Mouse (Mus musculus): Measurements from ENCODE around the gene Stat2. TPM values are rescaled to one million over a fixed set of nuclear protein-coding genes. Genes with fewer than 3 reads are reported as not detected.
"Not testable (repeated sequence)": the region's sequence is repeated elsewhere in the genome, so short reads cannot be mapped to it uniquely, and the experiment has no call there.

The Stat2 gene
- polyA plus RNA-seq, 1 experiment: 46.8 TPM

DNA sequence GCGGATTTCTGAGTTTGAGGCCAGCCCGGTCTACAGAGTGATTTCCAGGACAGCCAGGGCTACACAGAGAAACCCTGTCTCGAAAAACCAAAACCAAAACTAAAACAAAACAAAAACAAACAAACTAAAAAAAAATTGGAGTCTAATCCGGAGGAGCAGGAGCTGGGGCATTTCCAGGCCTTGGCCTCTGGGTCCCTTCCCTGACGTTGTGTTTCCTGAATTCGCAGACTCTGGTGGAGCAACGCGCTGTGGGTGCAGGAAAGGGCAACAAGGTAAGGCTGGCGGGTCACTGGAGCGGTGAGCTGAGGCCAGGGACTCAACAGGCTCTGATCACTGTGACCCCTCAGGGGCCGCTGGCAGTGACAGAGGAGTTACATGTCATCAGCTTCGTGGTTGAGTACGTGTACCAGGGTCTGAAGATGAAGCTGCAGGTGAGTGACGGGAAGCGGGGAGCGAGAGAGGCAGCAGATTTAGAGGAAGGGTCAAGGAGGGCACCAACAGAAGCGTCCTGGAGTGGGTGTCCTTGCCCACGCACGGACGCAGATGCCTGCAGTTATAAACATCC is 12.6 kb downstream of the Stat2 start:
- WGBS: 86% methylated on average over 20 of the region's 20 CpGs
- H3K27ac ChIP-seq (ENCODE audit: insufficient read depth, low read depth, low read length): no peak overlapping the region

DNA sequence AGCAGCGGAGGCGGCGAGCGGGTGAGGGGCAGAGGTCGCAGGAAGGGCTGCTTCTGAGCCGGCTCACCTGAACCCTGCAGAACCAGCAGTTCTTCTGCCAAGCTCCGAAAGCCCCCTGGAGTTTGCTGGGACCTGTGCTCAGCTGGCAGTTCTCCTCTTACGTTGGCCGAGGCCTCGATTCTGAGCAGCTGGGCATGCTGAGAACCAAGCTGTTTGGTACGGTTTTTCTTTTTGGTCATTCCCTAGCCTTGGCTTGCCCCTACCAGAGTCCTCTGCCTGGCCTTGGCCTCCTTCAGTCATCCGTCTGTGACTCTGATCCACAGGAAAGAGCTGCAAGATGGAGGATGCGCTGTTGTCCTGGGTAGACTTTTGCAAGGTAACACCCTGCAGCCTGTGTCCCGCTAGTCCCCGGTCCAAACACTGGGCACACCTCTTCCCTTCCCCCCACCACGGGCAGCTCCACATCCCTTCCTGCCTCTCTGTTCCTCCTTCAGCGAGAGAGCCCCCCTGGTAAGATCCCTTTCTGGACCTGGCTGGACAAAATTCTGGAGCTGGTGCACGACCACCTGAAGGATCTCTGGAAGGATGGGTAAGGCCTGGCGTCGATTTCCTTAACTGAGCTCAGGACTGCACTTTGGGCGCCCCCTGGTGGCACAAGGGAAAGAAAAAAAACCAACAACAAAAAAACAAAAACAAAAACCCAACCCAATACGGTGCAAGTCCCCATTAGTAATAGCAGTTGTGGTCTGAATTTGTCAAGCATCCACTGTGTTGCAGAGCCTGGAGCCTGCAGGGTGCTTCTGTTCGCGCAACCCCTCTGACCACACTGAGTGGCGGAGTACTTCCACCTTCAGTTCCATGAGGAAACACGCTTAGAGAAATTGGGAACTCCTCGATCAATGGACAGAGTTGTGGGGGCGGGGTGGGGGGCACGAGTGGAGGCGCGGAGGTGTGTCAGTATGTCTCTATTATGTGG is 13.5 kb downstream of the Stat2 start:
- Histone ChIP-seq H3K27me3 (ENCODE audit: control insufficient read depth, insufficient read depth, low read length) (no peaks in the 10 kb centered on the region), H3K4me3 (ENCODE audit: low read depth, low read length) (no peak overlapping the region), H3K36me3 (ENCODE audit: control insufficient read depth, insufficient read depth, low read length) (peaks cover 76% of the 10 kb centered on the region), H3K4me1 (ENCODE audit: control insufficient read depth, insufficient read depth, insufficient read length, low read length) (peaks cover 2% of the 10 kb centered on the region; the same call in 1 of the 2 replicates), H3K27ac (ENCODE audit: insufficient read depth, low read depth, low read length) (no peak overlapping the region)
- TF ChIP-seq POLR2A (IDR thresholded peaks at IDR 0.05; ENCODE audit: low read depth, low read length) (no peak), CTCF (IDR thresholded peaks at IDR 0.05; ENCODE audit: extremely low read depth, insufficient read length, insufficient replicate concordance, low read depth, low read length) (peak; percentile 71; the same call in 1 of the 2 replicates)
- 66% methylated on average over 31 of the region's 31 CpGs for WGBS

More for the DNA sequence above, 12.6 kb downstream of the Stat2 start:
- Histone ChIP-seq H3K4me1 (ENCODE audit: control insufficient read depth, insufficient read depth, insufficient read length, low read length) (peaks cover 2% of the 10 kb centered on the region; the same call in 1 of the 2 replicates), H3K27me3 (ENCODE audit: control insufficient read depth, insufficient read depth, low read length) (no peaks in the 10 kb centered on the region), H3K4me3 (ENCODE audit: low read depth, low read length) (no peak overlapping the region), H3K36me3 (ENCODE audit: control insufficient read depth, insufficient read depth, low read length) (peaks cover 78% of the 10 kb centered on the region)
- TF ChIP-seq POLR2A (IDR thresholded peaks at IDR 0.05; ENCODE audit: low read depth, low read length): no peak
- no peak for TF ChIP-seq CTCF (IDR thresholded peaks at IDR 0.05; ENCODE audit: extremely low read depth, insufficient read length, insufficient replicate concordance, low read depth, low read length)

DNA sequence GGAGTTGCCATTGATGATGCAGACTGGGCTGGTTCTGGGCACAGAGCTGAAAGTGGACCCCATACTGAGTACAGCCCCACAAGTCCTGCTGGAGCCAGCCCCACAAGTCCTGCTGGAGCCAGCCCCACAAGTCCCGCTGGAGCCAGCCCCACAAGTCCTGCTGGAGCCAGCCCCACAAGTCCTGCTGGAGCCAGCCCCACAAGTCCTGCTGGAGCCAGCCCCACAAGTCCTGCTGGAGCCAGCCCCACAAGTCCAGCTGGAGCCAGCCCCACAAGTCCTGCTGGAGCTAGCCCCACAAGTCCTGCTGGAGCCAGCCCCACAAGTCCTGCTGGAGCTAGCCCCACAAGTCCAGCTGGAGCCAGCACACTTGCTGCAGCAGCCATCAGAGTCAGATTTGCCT is 20.2 kb downstream of the Stat2 start:
- WGBS: 94% methylated on average over 1 of the region's 1 CpGs
- H3K4me3 ChIP-seq (ENCODE audit: low read depth, low read length); H3K27me3 ChIP-seq (ENCODE audit: control insufficient read depth, insufficient read depth, low read length); H3K4me1 ChIP-seq (ENCODE audit: control insufficient read depth, insufficient read depth, insufficient read length, low read length); H3K27ac ChIP-seq (ENCODE audit: insufficient read depth, low read depth, low read length): not testable (repeated sequence)
- H3K36me3 ChIP-seq (ENCODE audit: control insufficient read depth, insufficient read depth, low read length): peaks cover 57% of the 10 kb centered on the region

DNA sequence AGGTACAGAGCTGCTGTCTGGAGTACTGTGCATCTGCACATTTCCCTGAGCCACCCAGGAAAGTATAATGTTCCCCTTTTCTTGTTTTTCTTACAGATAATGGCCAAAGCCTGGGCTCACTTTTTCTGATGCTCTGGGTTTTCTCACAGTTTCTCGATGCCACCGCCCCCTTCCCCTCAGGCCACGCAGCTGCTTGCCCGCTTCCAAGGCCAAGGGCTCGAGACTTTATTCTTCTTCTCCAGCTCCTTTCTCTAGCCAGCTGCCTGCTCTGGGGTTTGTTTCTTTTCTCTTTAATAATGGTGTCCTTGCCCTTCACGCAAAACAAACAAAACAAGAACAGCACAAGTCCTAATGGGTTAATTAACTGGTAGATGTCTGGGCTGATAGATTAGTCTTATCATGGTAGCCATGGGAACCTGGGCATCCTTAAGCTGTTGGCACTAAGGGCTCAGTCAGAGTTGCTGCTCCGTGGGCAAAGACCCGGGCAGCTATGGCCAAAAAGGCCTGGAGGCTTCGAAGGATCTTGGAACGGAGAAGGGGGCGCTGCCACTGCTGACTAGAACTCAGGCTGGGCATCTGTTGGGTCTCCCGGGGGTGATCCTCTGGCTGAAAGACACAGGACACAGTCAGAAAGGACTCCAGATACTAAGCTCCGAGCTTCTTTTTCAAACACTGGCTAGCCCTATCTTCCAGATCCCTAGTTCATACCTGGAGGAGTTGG is 26.2 kb downstream of the Stat2 start:
- H3K4me3 ChIP-seq (ENCODE audit: low read depth, low read length): no peak overlapping the region
- H3K4me1 ChIP-seq (ENCODE audit: control insufficient read depth, insufficient read depth, insufficient read length, low read length): no peaks in the 10 kb centered on the region
- no peak overlapping the region for H3K27ac ChIP-seq (ENCODE audit: insufficient read depth, low read depth, low read length)
- no peaks in the 10 kb centered on the region for H3K27me3 ChIP-seq (ENCODE audit: control insufficient read depth, insufficient read depth, low read length)
- no peak for TF ChIP-seq CTCF (IDR thresholded peaks at IDR 0.05; ENCODE audit: extremely low read depth, insufficient read length, insufficient replicate concordance, low read depth, low read length)
- no peak for TF ChIP-seq POLR2A (IDR thresholded peaks at IDR 0.05; ENCODE audit: low read depth, low read length)
- H3K36me3 ChIP-seq (ENCODE audit: control insufficient read depth, insufficient read depth, low read length): peaks cover 17% of the 10 kb centered on the region
- WGBS: 69% methylated on average over 13 of the region's 13 CpGs

DNA sequence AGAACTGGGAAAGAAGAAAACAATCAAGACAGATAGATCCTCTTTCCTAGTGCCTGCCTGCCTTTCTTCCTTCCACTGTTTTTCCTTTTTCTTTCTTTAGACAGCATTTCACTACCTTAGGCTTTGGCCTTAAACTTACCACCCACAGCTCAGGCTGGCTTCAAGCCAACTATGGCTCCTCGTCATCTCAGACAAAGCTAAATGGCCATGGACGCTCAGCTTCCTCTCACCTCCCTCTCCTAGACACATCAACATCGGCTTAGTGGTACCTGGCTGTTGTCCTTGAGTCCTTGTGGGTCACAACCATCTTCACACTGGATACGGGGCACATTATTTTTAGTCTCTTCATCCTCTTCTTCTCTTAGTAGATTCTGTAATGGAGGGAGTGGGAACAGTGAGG is 26.9 kb downstream of the Stat2 start:
- 72% methylated on average over 4 of the region's 4 CpGs for WGBS
- Histone ChIP-seq H3K36me3 (ENCODE audit: control insufficient read depth, insufficient read depth, low read length) (peaks cover 11% of the 10 kb centered on the region), H3K27me3 (ENCODE audit: control insufficient read depth, insufficient read depth, low read length) (no peaks in the 10 kb centered on the region), H3K4me3 (ENCODE audit: low read depth, low read length) (no peak overlapping the region), H3K4me1 (ENCODE audit: control insufficient read depth, insufficient read depth, insufficient read length, low read length) (no peaks in the 10 kb centered on the region; the same call in 1 of the 2 replicates), H3K27ac (ENCODE audit: insufficient read depth, low read depth, low read length) (no peak overlapping the region)
- TF ChIP-seq POLR2A (IDR thresholded peaks at IDR 0.05; ENCODE audit: low read depth, low read length): no peak
- no peak for TF ChIP-seq CTCF (IDR thresholded peaks at IDR 0.05; ENCODE audit: extremely low read depth, insufficient read length, insufficient replicate concordance, low read depth, low read length)

DNA sequence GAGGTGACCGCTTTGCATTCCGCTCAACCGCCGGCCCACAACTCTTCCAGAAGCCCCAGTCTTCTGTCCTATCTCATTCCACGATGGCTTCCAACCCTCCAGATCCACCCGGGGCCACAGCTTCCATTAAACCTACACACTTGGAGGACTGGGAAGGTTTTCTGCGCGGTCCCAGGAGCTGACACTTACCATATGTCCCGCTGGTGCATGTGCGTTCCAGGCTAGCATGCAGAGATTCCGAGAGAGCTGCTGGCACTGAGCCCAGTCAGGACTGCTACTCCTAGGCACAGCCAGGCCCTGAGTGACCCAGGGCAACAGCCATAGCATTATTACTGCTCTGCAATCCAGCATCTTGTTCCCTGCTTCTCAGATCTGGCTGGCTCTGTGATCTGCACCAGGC is 27.3 kb downstream of the Stat2 start:
- H3K36me3 ChIP-seq (ENCODE audit: control insufficient read depth, insufficient read depth, low read length): peaks cover 7% of the 10 kb centered on the region; the same call in 1 of the 2 replicates
- TF ChIP-seq POLR2A (IDR thresholded peaks at IDR 0.05; ENCODE audit: low read depth, low read length) (no peak), CTCF (IDR thresholded peaks at IDR 0.05; ENCODE audit: extremely low read depth, insufficient read length, insufficient replicate concordance, low read depth, low read length) (no peak)
- no peak overlapping the region for H3K4me3 ChIP-seq (ENCODE audit: low read depth, low read length)
- H3K27me3 ChIP-seq (ENCODE audit: control insufficient read depth, insufficient read depth, low read length): no peaks in the 10 kb centered on the region
- 70% methylated on average over 11 of the region's 11 CpGs for WGBS
- H3K4me1 ChIP-seq (ENCODE audit: control insufficient read depth, insufficient read depth, insufficient read length, low read length): no peaks in the 10 kb centered on the region; the same call in 1 of the 2 replicates
- no peak overlapping the region for H3K27ac ChIP-seq (ENCODE audit: insufficient read depth, low read depth, low read length)

DNA sequence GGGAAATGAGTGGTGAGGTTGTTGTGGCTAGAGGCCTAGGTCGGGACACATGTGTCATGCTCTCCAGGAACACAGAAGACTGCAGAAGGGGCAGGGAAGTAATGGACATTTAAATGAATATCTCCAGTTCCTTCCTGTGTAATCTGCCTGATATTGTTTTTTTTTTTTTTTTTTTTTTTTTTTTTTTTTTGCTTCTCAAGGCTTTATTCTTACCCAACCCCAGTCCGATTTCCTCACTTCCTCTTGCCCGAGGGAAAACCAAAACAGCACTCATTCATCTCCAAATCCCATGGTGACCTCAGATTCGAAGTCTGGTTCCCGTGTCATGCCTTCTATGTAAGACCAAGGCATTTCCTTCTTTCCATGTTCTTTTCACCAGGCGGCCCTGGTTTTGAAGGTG is 27.9 kb downstream of the Stat2 start:
- TF ChIP-seq CTCF (IDR thresholded peaks at IDR 0.05; ENCODE audit: extremely low read depth, insufficient read length, insufficient replicate concordance, low read depth, low read length) (no peak), POLR2A (IDR thresholded peaks at IDR 0.05; ENCODE audit: low read depth, low read length) (no peak)
- H3K36me3 ChIP-seq (ENCODE audit: control insufficient read depth, insufficient read depth, low read length): 0 out of 2 replicates have a peak, but pooled peaks cover 3% of the 10 kb centered on the region
- 68% methylated on average over 6 of the region's 6 CpGs for whole genome bisulfite sequencing
- no peak overlapping the region for H3K27ac ChIP-seq (ENCODE audit: insufficient read depth, low read depth, low read length)
- H3K4me3 ChIP-seq (ENCODE audit: low read depth, low read length): no peak overlapping the region
- no peaks in the 10 kb centered on the region for H3K27me3 ChIP-seq (ENCODE audit: control insufficient read depth, insufficient read depth, low read length)
- no peaks in the 10 kb centered on the region; the same call in 1 of the 2 replicates for H3K4me1 ChIP-seq (ENCODE audit: control insufficient read depth, insufficient read depth, insufficient read length, low read length)
